In the genomic region with DNA sequence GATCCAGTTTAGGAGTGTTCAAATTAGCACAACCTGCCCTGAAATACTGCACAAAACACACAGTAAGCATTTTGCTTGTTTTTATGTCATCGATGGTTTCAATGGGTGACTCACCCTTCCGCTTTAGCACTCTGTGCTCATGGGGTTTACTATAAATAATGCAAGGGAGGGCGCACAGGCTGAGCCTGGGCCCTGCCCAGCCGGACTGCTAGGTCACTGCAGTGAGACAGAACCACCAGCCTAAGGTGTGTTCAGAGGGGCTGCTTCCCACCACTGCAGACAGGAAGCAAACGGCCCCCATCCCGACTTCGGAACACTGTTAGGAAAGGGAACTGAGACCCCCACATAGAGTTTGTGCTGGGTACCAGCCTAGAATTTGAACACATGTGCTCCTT, we compare ENCODE assay signal across 13 mouse cellular contexts. TPM values are rescaled to one million over a fixed set of nuclear protein-coding genes. Genes with fewer than 3 reads are reported as not detected.
DNase-seq lines count a peak whose midpoint lies in the region; ATAC-seq and TF ChIP-seq lines count a peak whose summit lies in the region.
"Had no signal": no experiment of that assay in that cellular context is flagged by ENCODE, and none has a peak within 500 bp of the region (broad histone marks: within the 10 kb centered on the region; RNA-seq: fewer than 3 reads in every experiment).

No protein-coding gene starts in this region.

- no peaks in the 10 kb centered on the region for H3K27me3 ChIP-seq in intestine, embryonic 16.5 days (replicated peaks; ENCODE audit: control insufficient read depth, insufficient read depth, low read length)
- H3K27me3 ChIP-seq in intestine, postnatal 0 days (replicated peaks; ENCODE audit: control insufficient read depth, insufficient read depth, low read length), result no peaks in the 10 kb centered on the region
- no peaks in the 10 kb centered on the region for H3K27me3 ChIP-seq in G1E (ENCODE audit: insufficient read depth, low read length)
- no peaks in the 10 kb centered on the region for H3K27me3 ChIP-seq in midbrain, postnatal 0 days (ENCODE audit: insufficient read depth, low read length)

- no peak for DNase-seq in G1E (ENCODE audit: low spot score)
- peak; percentile 74 for DNase-seq in lung, postnatal 36 days
- DNase-seq in yolk sac, embryonic 10.5 days (ENCODE audit: low spot score), result no peak
- no peak for DNase-seq in midbrain, postnatal 0 days (ENCODE audit: low spot score)
- no peak for DNase-seq in neural tube, embryonic 10.5 days (ENCODE audit: extremely low spot score, low spot score)
- DNase-seq: cerebellum, adult 8-10 months; lung, embryonic 14.5 days had no signal

- peak; percentile 56; the same call in 1 of the 2 replicates for ATAC-seq in intestine, embryonic 16.5 days
- no peak; the same call in 1 of the 2 replicates for ATAC-seq in intestine, postnatal 0 days
- ATAC-seq in G1E (ENCODE audit: extremely low read depth, insufficient number of reproducible peaks, low FRiP score, poor library complexity, severe bottlenecking), result peak; percentile 43; the same call in 1 of the 2 replicates
- ATAC-seq in common myeloid progenitor, adult 5-6 weeks (replicated peaks; ENCODE audit: low read depth, poor library complexity, severe bottlenecking), result peak; percentile 36
- ATAC-seq in midbrain, postnatal 0 days (ENCODE audit: low FRiP score), result no peak
- ATAC-seq: forebrain, embryonic 14.5 days; Patski had no signal

- H3K9me3 ChIP-seq in intestine, embryonic 16.5 days (ENCODE audit: control insufficient read depth, low read length), result no peaks in the 10 kb centered on the region
- H3K9me3 ChIP-seq in intestine, postnatal 0 days (ENCODE audit: control insufficient read depth), result no peaks in the 10 kb centered on the region
- no peaks in the 10 kb centered on the region for H3K9me3 ChIP-seq in G1E (replicated peaks)
- H3K9me3 ChIP-seq in midbrain, postnatal 0 days (ENCODE audit: low read length), result no peaks in the 10 kb centered on the region

- peaks cover 9% of the 10 kb centered on the region for H3K4me1 ChIP-seq in intestine, embryonic 16.5 days (ENCODE audit: control insufficient read depth, insufficient read depth, low read length)
- H3K4me1 ChIP-seq in intestine, postnatal 0 days (replicated peaks; ENCODE audit: control insufficient read depth, insufficient read depth, low read length), result no peaks in the 10 kb centered on the region
- H3K4me1 ChIP-seq in G1E (ENCODE audit: insufficient read depth, low read depth, low read length), result peaks cover 99% of the 10 kb centered on the region
- H3K4me1 ChIP-seq in midbrain, postnatal 0 days (ENCODE audit: insufficient read depth, low read length), result no peaks in the 10 kb centered on the region

- no peak overlapping the region for H3K4me2 ChIP-seq in intestine, embryonic 16.5 days (ENCODE audit: low read depth, low read length)
- no peak overlapping the region for H3K4me2 ChIP-seq in intestine, postnatal 0 days (replicated peaks; ENCODE audit: low read depth)
- no peak overlapping the region for H3K4me2 ChIP-seq in midbrain, postnatal 0 days (ENCODE audit: low read depth, low read length, poor library complexity, severe bottlenecking)
- H3K4me2 ChIP-seq: lung, embryonic 14.5 days had no signal

- 69% methylated on average over 7 of the region's 7 CpGs for WGBS in intestine, embryonic 16.5 days
- 69% methylated on average over 7 of the region's 7 CpGs for WGBS in intestine, postnatal 0 days
- 83% methylated on average over 7 of the region's 7 CpGs for WGBS in midbrain, postnatal 0 days

- H3K36me3 ChIP-seq in intestine, embryonic 16.5 days (ENCODE audit: control insufficient read depth, insufficient read depth, low read length), result no peaks in the 10 kb centered on the region
- no peaks in the 10 kb centered on the region for H3K36me3 ChIP-seq in intestine, postnatal 0 days (ENCODE audit: control insufficient read depth, insufficient read depth)
- H3K36me3 ChIP-seq in G1E (replicated peaks), result peaks cover 68% of the 10 kb centered on the region
- no peaks in the 10 kb centered on the region for H3K36me3 ChIP-seq in midbrain, postnatal 0 days (ENCODE audit: insufficient read depth, low read length)

- H3K27ac ChIP-seq in intestine, embryonic 16.5 days (ENCODE audit: low read length), result no peak overlapping the region
- no peak overlapping the region for H3K27ac ChIP-seq in intestine, postnatal 0 days (ENCODE audit: low read depth, low read length)
- H3K27ac ChIP-seq in midbrain, postnatal 0 days (ENCODE audit: low read depth, low read length), result no peak overlapping the region
- H3K27ac ChIP-seq: kidney, postnatal 0 days had no signal

- no peak overlapping the region for H3K9ac ChIP-seq in intestine, embryonic 16.5 days (ENCODE audit: low read depth, low read length)
- H3K9ac ChIP-seq in intestine, postnatal 0 days (ENCODE audit: low read depth, low read length), result no peak overlapping the region
- H3K9ac ChIP-seq in midbrain, postnatal 0 days (replicated peaks; ENCODE audit: low read length, poor library complexity, severe bottlenecking), result no peak overlapping the region
- H3K9ac ChIP-seq: lung, embryonic 14.5 days had no signal

- no peak overlapping the region for H3K4me3 ChIP-seq in intestine, embryonic 16.5 days (ENCODE audit: low read length)
- H3K4me3 ChIP-seq in intestine, postnatal 0 days (ENCODE audit: low read depth, low read length), result no peak overlapping the region
- H3K4me3 ChIP-seq in G1E (ENCODE audit: low read depth, low read length), result peak overlapping the region; percentile 51; the same call in 1 of the 2 replicates
- H3K4me3 ChIP-seq in midbrain, postnatal 0 days (ENCODE audit: low read depth, low read length), result no peak overlapping the region

- no peak for TF ChIP-seq CTCF in intestine, postnatal 0 days (IDR thresholded peaks at IDR 0.05; ENCODE audit: low read depth)
- no peak for TF ChIP-seq CTCF in G1E (IDR thresholded peaks at IDR 0.05; ENCODE audit: low read depth, low read length)
- no peak for TF ChIP-seq CTCF in midbrain, postnatal 0 days (IDR thresholded peaks at IDR 0.05)

RNA-seq across cellular contexts. Expression of gene Zbtb16, which starts 18.6 kb away (rescaled TPM):
- polyA plus RNA-seq in intestine, embryonic 16.5 days (2015; fragmentation: Nextera tagmentation; extraction: Ambion mirVana), result 1.9 and 2.4 TPM in 2 replicates
- 0.61 and 0.91 TPM in 2 replicates for polyA plus RNA-seq in intestine, postnatal 0 days (2015; fragmentation: Nextera tagmentation; extraction: Ambion mirVana)
- total RNA-seq in G1E (2014; fragmentation: Nextera tagmentation) (35.0 and 45.5 TPM in 2 replicates), G1E (2017) (9.7 and 10.6 TPM in 2 replicates)
- 18.4 and 20.0 TPM in 2 replicates for polyA plus RNA-seq in G1E (2012)
- total RNA-seq in common myeloid progenitor, adult 5-6 weeks (2017), result 5.5 and 7.3 TPM in 2 replicates
- total RNA-seq in midbrain, postnatal 0 days (2014; rRNA removed), result 8.3 and 12.6 TPM in 2 replicates
- 5.5 and 6.1 TPM in 2 replicates for polyA plus RNA-seq in midbrain, postnatal 0 days (2015; fragmentation: Nextera tagmentation; extraction: Ambion mirVana)

Comparison
In these comparisons a context has a peak if more than half of its experiments do, and no peak if none do; other contexts are left out.
1. ATAC-seq: peak in intestine, embryonic 16.5 days (single experiment), G1E (single experiment) and common myeloid progenitor, adult 5-6 weeks (single experiment); none in intestine, postnatal 0 days (single experiment) and midbrain, postnatal 0 days (single experiment).